Mouse (Mus musculus): ENCODE data around the gene Ccdc126.

- TF ChIP-seq CTCF (IDR thresholded peaks at IDR 0.05; ENCODE audit: borderline replicate concordance, insufficient read depth, low read depth, low read length) (no peak), POLR2A (IDR thresholded peaks at IDR 0.05; ENCODE audit: borderline replicate concordance, insufficient read depth, low read length) (no peak)
Measured at GRCm38 (mm10) chr6:49368212-49368611, 49.1 kb downstream of the Ccdc126 start.

Data from cerebellum, adult 2 months (tissue).